Mouse (Mus musculus): ENCODE measurements around the gene Vmn2r19. TPM values are rescaled to one million over a fixed set of nuclear protein-coding genes. Genes with fewer than 3 reads are reported as not detected.
"Not testable (repeated sequence)": the region's sequence is repeated elsewhere in the genome, so short reads cannot be mapped to it uniquely, and the experiment has no call there.

The Vmn2r19 gene
- total RNA-seq (2021) = not detected
- long read RNA-seq, experiment 1 = 0 reads
- long read RNA-seq, experiment 2 = 0 reads

DNA sequence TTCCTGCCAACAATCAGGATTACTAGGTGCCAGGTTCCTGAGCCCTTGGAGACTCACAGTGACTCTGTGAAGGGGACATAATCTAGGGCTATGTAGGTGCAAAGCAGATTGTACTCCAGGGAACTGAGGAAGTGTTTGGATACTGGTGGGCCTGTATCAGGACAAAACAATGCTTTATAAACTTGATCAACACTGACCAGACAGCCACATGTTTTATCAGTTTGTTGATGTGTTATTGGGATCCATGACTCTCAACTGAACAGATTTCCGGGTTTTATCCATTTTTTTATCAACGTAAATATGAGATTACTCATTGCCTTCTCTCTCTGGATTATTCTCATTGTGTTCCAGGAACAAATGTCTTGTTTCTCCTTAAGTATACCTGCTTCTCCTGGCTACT is at the start of gene Vmn2r19:
Gene Vmn2r19 (plus strand): TSS at position 301 of the 400 bp plus-strand sequence.
- DNase-seq = no peak

DNA sequence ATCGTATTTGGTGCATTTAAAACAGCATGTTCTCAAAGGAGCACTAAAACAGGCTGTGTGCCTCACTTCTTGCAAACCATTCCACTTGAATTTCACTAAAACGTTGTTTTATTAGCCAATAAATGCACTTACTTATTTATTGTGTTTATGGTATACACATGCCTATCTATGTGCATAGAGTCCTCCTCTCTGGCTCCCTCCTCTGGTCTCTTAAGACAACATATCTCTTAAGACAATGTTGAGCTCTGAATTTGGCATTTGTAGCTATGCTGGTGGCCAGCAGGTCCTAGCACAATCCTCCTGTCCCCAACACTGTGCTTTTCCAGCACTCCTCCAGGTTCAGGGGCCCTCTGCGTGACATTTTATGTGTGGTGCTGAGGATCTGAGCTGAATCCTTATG is 49.2 kb upstream of the Vmn2r19 start:
- no peak for DNase-seq

DNA sequence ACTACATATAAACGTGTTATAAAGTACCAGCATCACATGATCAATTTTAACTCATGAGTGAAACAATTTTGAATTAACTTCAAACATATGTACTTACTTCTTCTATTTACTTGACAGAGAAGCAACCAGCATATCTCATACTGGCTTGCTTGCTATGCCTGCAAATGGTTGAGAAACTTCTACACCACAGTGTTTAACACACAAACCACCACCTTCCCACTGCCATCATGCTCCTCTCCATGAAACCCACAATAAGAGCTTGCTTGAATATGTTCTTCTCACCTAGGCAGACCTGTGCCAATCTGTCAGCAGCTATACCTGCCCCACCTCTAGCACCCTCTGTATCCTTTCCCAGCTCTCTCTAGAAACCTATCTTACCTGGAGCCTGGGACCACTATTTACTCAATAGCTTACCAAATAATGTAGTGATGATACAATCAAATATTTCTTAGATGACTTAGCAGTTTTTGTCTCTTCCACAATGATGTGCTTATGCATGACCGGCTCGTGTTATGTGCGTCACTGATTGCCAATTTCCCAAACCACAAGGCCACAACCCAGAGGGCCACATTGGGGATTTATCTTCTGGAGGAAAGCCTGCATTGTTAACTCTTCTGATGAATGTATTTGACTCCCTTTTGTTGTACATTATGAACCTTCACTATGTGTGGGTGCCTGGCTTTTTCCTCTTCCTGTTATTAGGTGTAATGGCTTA is 48.1 kb upstream of the Vmn2r19 start:
- no peak for DNase-seq

- no peak for DNase-seq
These were observed 47.3 kb upstream of the Vmn2r19 start for GRCm38 (mm10) chr6:123260868-123261267.

DNA sequence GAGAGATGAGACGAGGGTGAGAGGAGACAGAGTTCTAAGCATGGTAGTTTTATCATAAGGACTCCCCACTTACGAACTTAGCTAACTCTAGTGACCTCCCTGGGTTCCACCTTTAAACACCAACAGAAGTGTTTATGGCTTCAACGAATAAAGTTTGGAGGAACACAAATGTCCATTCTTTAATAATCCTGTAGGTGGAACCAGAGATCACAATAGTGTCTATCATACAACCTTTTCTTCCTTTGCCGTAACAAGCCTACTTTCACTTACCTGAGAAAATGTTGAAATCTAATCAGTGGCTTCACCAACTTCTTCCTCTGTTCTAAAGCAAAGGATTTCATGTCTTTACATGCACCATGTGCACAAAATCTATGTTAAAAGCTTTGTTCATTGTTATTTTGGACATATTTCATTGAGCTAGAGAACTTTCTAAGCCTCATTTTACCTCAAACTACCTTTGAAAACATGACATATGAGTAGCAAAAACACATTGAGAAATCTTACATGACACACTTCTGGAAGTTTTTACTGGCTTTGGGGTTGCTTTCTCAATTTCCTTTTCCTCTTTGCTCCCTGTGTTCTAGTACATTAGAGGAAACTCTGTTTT is 46.5 kb upstream of the Vmn2r19 start, which contains the start of gene Clec4d:
Gene Clec4d (plus strand): TSS at position 557 of the 607 bp plus-strand sequence.
- DNase-seq = no peak

GRCm38 (mm10) chr6:123264194-123264593 is 43.9 kb upstream of the Vmn2r19 start:
- no peak for DNase-seq

GRCm38 (mm10) chr6:123265809-123266208 is 42.3 kb upstream of the Vmn2r19 start:
- no peak for DNase-seq

GRCm38 (mm10) chr6:123266945-123267344 is 41.2 kb upstream of the Vmn2r19 start:
- DNase-seq = no peak

DNA sequence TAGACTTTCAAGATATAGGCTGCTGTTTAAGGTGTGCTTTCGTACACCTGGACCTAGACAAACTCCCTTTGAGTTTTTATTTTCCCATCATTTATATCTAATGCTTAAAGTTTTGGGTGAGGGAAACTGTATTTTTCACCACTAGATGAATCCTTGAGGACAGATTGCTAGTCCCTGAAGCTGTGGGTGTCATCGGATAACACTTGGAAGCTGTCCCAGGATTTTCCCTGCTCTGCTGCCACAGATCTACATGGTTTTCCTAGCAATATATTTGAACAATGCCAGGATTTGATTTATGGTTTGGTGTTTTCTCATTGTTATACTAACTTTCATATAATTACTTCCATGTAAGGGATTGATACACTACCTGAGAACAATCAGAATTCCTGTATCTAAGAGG is 28.7 kb upstream of the Vmn2r19 start:
- DNase-seq = no peak

DNA sequence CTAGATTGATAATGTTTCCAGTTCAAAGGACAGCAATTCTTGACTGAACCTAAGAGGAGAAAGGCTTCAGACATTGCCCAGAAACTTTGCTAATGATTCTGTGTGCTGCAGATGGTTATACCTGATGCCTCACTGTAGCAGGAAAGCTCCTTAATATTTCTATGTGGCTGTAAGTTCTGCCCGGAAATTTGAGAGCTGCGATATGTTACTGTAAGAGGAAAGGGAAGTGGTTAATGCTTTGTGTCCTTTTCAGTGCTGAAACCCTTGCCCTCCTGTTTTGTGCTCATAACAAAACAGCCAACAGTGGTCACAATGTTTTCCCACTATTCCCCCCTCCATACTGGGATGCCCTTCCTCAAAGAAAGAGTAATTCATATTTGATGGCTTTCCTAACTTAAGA is 21.8 kb upstream of the Vmn2r19 start:
- no peak for DNase-seq

GRCm38 (mm10) chr6:123288931-123289330 is 19.2 kb upstream of the Vmn2r19 start:
- no peak for DNase-seq

- no peak for DNase-seq
These were observed 18.4 kb upstream of the Vmn2r19 start, which contains the start of gene Clec4e for GRCm38 (mm10) chr6:123289753-123290152. Gene Clec4e, minus strand, starts transcription at chr6:123289870.

GRCm38 (mm10) chr6:123292751-123293400 is 15.3 kb upstream of the Vmn2r19 start:
- no peak for DNase-seq

- DNase-seq = not testable (repeated sequence)
These were observed 14.6 kb upstream of the Vmn2r19 start for GRCm38 (mm10) chr6:123293509-123293908.

GRCm38 (mm10) chr6:123296687-123297086 is 11.4 kb upstream of the Vmn2r19 start:
- no peak for DNase-seq

DNA sequence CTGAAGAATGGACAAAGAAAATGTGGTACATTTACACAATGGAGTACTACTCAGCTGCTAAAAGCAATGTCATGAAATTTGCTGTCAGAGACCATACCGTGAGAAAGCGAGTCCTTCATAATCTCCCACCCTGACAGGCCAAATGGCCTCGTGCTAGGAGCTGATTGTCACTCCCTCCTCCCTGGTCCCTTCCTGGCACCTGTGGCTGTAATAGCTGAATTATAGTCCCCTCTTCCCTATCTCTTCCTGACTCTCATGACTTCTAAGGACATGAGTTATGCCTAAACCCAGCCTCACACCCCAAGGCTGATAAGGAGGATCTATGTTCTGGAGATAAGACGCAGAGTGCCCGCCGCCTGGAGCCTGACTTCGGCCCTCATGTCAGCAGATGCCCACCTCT is 1.8 kb upstream of the Vmn2r19 start:
- DNase-seq = not testable (repeated sequence)

DNA sequence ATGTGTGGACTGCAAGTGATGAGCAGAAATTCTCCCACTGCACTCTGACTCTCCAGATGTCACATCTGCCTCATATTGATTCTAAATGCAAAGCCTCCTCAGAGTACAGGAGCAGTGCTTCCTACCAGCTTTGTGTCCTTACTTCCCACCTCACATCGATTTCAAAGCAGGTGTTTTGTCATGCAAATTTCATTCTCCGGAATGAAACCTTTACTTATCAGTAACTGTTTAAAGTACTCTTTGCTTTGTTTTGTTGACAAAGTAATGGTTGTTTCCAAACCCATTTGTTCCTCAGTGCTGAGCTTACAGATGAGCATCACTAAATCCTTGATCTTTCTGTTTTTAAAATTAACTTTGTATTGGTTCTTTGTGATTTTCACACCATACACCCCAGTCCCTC is 24.4 kb downstream of the Vmn2r19 start:
- no peak for DNase-seq

- no peak for DNase-seq
These were observed 32.0 kb downstream of the Vmn2r19 start for GRCm38 (mm10) chr6:123340093-123340492.

GRCm38 (mm10) chr6:123346141-123346540 is 38.0 kb downstream of the Vmn2r19 start:
- no peak for DNase-seq

Data from adrenal gland, postnatal 10 days (tissue).